Mouse (Mus musculus): Measurements from ENCODE around the gene Ccdc91. TPM values are rescaled to one million over a fixed set of nuclear protein-coding genes. Genes with fewer than 3 reads are reported as not detected.

Gene Ccdc91
- polyA plus RNA-seq, 1 experiment from 2014 or later: 9.1 TPM

DNA sequence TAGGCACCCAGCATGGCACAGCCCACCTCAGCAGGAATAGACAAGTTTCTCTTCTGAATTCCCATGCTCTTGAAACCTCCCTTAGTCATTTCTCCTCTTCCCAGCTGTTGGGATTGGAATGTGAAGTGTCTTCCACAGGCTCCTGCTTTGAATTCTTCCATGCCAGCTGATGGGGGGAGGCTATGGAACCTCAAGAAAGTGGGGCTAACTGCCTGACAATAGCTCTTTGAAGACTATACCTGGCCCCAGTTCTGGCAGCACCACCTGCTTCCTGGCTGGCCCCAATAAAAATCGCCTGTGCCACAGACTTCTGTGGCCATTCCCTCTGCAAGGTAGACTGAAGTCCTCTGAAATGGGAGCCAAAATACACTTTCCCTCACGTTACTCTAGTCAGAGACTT lies 187.0 kb downstream of the Ccdc91 start:
- no peak overlapping the region for H3K9ac ChIP-seq
- H3K27me3 ChIP-seq (replicated peaks): no peaks in the 10 kb centered on the region
- no peaks in the 10 kb centered on the region for H3K9me3 ChIP-seq (replicated peaks)
- H3K36me3 ChIP-seq: no peaks in the 10 kb centered on the region
- ATAC-seq: no peak
- no peak overlapping the region for H3K4me3 ChIP-seq
- 30% methylated on average over 2 of the region's 2 CpGs for WGBS (ENCODE audit: insufficient replicate concordance)
- no peak overlapping the region for H3K4me2 ChIP-seq
- no peak overlapping the region for H3K27ac ChIP-seq
- H3K4me1 ChIP-seq: no peaks in the 10 kb centered on the region

GRCm38 (mm10) chr6:147664339-147664738 lies 188.7 kb downstream of the Ccdc91 start:
- Histone ChIP-seq H3K27me3 (replicated peaks) (no peaks in the 10 kb centered on the region), H3K4me2 (no peak overlapping the region), H3K9me3 (replicated peaks) (no peaks in the 10 kb centered on the region), H3K4me1 (no peaks in the 10 kb centered on the region), H3K27ac (no peak overlapping the region), H3K4me3 (no peak overlapping the region), H3K9ac (no peak overlapping the region), H3K36me3 (no peaks in the 10 kb centered on the region)
- ATAC-seq: no peak
- WGBS (ENCODE audit: insufficient replicate concordance): 28% methylated on average over 3 of the region's 3 CpGs

DNA sequence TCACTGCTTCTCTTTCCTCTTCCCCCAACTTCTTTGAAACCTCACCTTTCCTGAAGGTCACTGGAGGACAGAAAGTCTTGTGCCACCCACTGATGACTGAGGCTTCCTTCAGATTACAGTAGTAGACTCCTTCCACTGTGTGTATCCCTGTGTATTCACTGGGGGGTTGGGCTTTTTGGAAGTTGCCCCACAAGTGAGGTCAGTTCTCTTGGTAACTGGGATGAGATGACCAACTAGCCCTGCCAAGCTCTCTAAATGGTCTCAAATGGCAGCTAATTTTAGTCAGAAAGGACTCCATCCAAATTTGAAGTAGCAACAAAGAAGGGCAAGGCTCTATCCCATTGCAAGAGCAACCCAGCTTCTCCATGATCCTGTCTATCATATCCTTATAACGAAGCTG lies 195.7 kb downstream of the Ccdc91 start:
- H3K4me1 ChIP-seq: no peaks in the 10 kb centered on the region
- no peak overlapping the region for H3K27ac ChIP-seq
- H3K4me3 ChIP-seq: no peak overlapping the region
- no peak overlapping the region for H3K9ac ChIP-seq
- H3K4me2 ChIP-seq: no peak overlapping the region
- no peaks in the 10 kb centered on the region for H3K9me3 ChIP-seq (replicated peaks)
- WGBS (ENCODE audit: insufficient replicate concordance): 54% methylated on average over 1 of the region's 1 CpGs
- no peak for ATAC-seq
- H3K36me3 ChIP-seq: no peaks in the 10 kb centered on the region
- H3K27me3 ChIP-seq (replicated peaks): no peaks in the 10 kb centered on the region

DNA sequence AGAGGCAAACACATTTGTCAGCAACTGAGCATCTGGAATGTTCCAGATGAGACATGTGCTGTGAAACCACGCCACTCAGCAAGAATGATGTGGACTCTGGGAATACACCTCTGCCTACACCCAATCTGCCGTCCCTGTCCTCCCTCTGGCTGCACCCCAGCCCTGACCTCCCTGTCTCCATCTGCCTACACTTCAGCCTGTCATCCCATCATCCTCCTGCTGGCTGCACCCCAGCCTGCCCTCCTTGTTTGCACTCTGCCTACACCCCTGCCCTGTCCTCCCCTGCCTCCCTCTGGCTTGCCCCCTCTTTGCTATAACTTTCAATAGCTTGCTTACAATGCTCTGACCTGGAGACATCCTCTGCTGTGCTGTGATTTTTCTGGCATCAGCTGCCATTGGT lies 196.9 kb downstream of the Ccdc91 start:
- WGBS (ENCODE audit: insufficient replicate concordance): 44% methylated on average over 2 of the region's 2 CpGs
- no peaks in the 10 kb centered on the region for H3K4me1 ChIP-seq
- no peaks in the 10 kb centered on the region for H3K9me3 ChIP-seq (replicated peaks)
- no peak overlapping the region for H3K4me3 ChIP-seq
- H3K36me3 ChIP-seq: no peaks in the 10 kb centered on the region
- no peak overlapping the region for H3K4me2 ChIP-seq
- H3K9ac ChIP-seq: no peak overlapping the region
- ATAC-seq: no peak
- H3K27me3 ChIP-seq (replicated peaks): no peaks in the 10 kb centered on the region
- no peak overlapping the region for H3K27ac ChIP-seq

GRCm38 (mm10) chr6:147675022-147675733 lies 199.6 kb downstream of the Ccdc91 start:
- no peak overlapping the region for H3K4me2 ChIP-seq
- no peak for ATAC-seq
- H3K27ac ChIP-seq: no peak overlapping the region
- no peaks in the 10 kb centered on the region for H3K9me3 ChIP-seq (replicated peaks)
- H3K9ac ChIP-seq: no peak overlapping the region
- no peak overlapping the region for H3K4me3 ChIP-seq
- no peaks in the 10 kb centered on the region for H3K36me3 ChIP-seq
- WGBS (ENCODE audit: insufficient replicate concordance): 66% methylated on average over 7 of the region's 7 CpGs
- no peaks in the 10 kb centered on the region for H3K27me3 ChIP-seq (replicated peaks)
- no peaks in the 10 kb centered on the region for H3K4me1 ChIP-seq

- H3K27me3 ChIP-seq (replicated peaks): no peaks in the 10 kb centered on the region
- no peak overlapping the region for H3K4me3 ChIP-seq
- WGBS (ENCODE audit: insufficient replicate concordance): 67% methylated on average over 1 of the region's 1 CpGs
- no peak for ATAC-seq
- H3K9me3 ChIP-seq (replicated peaks): no peaks in the 10 kb centered on the region
- H3K4me2 ChIP-seq: no peak overlapping the region
- H3K9ac ChIP-seq: no peak overlapping the region
- H3K4me1 ChIP-seq: no peaks in the 10 kb centered on the region
- H3K36me3 ChIP-seq: no peaks in the 10 kb centered on the region
- H3K27ac ChIP-seq: no peak overlapping the region
Measured at GRCm38 (mm10) chr6:147676214-147676613, 200.6 kb downstream of the Ccdc91 start.

Other genes with a start within 250 kb of the Ccdc91 start
- 0.07 TPM in 1 of 2 replicates, not detected in the other for gene Pthlh, start 211.6 kb upstream of the Ccdc91 start, polyA plus RNA-seq (2016; fragmentation: Nextera tagmentation; extraction: Ambion mirVana)

Data from liver, embryonic 12.5 days (tissue).